Mouse (Mus musculus) myocyte (in vitro differentiated cells): ENCODE measurements around the gene Sar1a. TPM values are rescaled to one million over a fixed set of nuclear protein-coding genes. Genes with fewer than 3 reads are reported as not detected.

Experiments used
- H3K27me3 ChIP-seq: one replicate; pipeline ENCODE4 v1.6.1; 2011; ENCODE audit not compliant: control insufficient read depth, insufficient read depth, insufficient read length
- H3K36me3 ChIP-seq: one replicate; pipeline ENCODE4 v1.6.1; 2011; ENCODE audit not compliant: control insufficient read depth, insufficient read depth
- H3K4me2 ChIP-seq: one replicate; pipeline ENCODE4 v1.6.1; 2011; ENCODE audit warnings: low read depth, control low read depth
- H3K4me3 ChIP-seq: one replicate; pipeline ENCODE4 v1.5.1; 2011; ENCODE audit warnings: mild to moderate bottlenecking, control low read depth, moderate library complexity
- H3K79me2 ChIP-seq: one replicate; pipeline ENCODE4 v1.6.1; 2011; ENCODE audit not compliant: control insufficient read depth, insufficient read depth
- H3ac ChIP-seq: one replicate; pipeline ENCODE4 v1.6.1; 2011; ENCODE audit not compliant: control insufficient read depth, insufficient read length
- CEBPB ChIP-seq: IDR thresholded peaks from 2 replicates; pipeline ENCODE4 v1.6.1; 2011; ENCODE audit warnings: mild to moderate bottlenecking, moderate library complexity; ENCODE audit not compliant: poor library complexity, insufficient read depth, severe bottlenecking
- E2F4 ChIP-seq: IDR thresholded peaks from one replicate; pipeline ENCODE4 v1.6.1; 2011; ENCODE audit warnings: mild to moderate bottlenecking, control low read depth, moderate library complexity; ENCODE audit not compliant: insufficient read depth
- MAX ChIP-seq: IDR thresholded peaks from one replicate; pipeline ENCODE4 v1.6.1; 2011; ENCODE audit warnings: low read depth, mild to moderate bottlenecking, control low read depth
- MYOD1 ChIP-seq, 3 experiments: IDR thresholded peaks; one replicate each; pipeline ENCODE4 v1.6.1; 2011; ENCODE audit warnings: control low read depth in 2 of 3, low read depth in 2 of 3, mild to moderate bottlenecking in 2 of 3, moderate library complexity in 1 of 3; ENCODE audit not compliant: insufficient read length in 2 of 3, control insufficient read depth in 1 of 3
- MYOG ChIP-seq, 3 experiments: IDR thresholded peaks; one replicate each; pipeline ENCODE4 v1.6.1; 2011; ENCODE audit warnings: control low read depth in 2 of 3, low read depth in 2 of 3, mild to moderate bottlenecking in 2 of 3; ENCODE audit not compliant: insufficient read length in 2 of 3, control insufficient read depth in 1 of 3, insufficient read depth in 1 of 3
- POLR2A ChIP-seq: IDR thresholded peaks from one replicate; pipeline ENCODE4 v1.6.1; 2011; ENCODE audit warnings: low read depth, mild to moderate bottlenecking, control low read depth, moderate library complexity; ENCODE audit not compliant: insufficient read length
- POLR2AphosphoS2 ChIP-seq: IDR thresholded peaks from one replicate; pipeline ENCODE4 v1.6.1; 2011; ENCODE audit warnings: low read depth, control low read depth; ENCODE audit not compliant: insufficient read length
- REST ChIP-seq: IDR thresholded peaks from one replicate; pipeline ENCODE4 v1.6.1; 2011; ENCODE audit warnings: mild to moderate bottlenecking, control low read depth, moderate library complexity; ENCODE audit not compliant: insufficient read depth, insufficient read length
- SRF ChIP-seq: IDR thresholded peaks from one replicate; pipeline ENCODE4 v1.6.1; 2011; ENCODE audit warnings: low read depth; ENCODE audit not compliant: control insufficient read depth, insufficient read length
- TCF12 ChIP-seq: IDR thresholded peaks from one replicate; pipeline ENCODE4 v1.6.1; 2011; ENCODE audit warnings: mild to moderate bottlenecking, control low read depth; ENCODE audit not compliant: poor library complexity, insufficient read depth, severe bottlenecking
- TCF3 ChIP-seq: IDR thresholded peaks from one replicate; pipeline ENCODE4 v1.6.1; 2011; ENCODE audit warnings: low read depth, control low read depth; ENCODE audit not compliant: insufficient read length
- USF1 ChIP-seq: IDR thresholded peaks from one replicate; pipeline ENCODE4 v1.6.1; 2011; ENCODE audit warnings: low read depth, mild to moderate bottlenecking, control low read depth, moderate library complexity
- polyA plus RNA-seq: library from polyadenylated mRNA; unstranded; fragments of >200 nt; fragmentation: generic; extraction: Trizol; gene quantifications from one replicate; pipeline ENCODE4 v1.2.1, GENCODE M21; 2012; ENCODE audit warnings: missing spikeins

The Sar1a gene
- polyA plus RNA-seq, 1 experiment: 142 TPM

DNA sequence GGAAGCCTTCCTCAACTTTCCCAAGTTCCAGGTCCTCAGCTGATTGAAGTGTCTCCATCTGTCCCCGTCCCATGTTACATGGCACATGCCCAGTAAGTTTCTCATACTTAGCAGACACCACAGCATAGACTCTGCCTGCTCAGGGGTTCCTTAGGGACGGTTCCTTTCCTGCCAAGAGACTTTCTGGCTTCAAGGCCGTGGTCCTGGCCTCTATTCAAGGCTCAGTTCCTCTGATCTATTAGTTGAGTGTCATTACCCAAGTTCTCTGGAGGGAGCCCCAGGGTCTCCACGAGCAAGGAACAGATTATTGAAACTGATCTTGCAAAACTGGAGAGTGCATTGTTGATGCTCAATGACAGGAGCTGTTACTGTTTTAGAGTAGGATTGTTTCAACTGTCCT, 24.6 kb downstream of the Sar1a start:
- Histone ChIP-seq H3K36me3 (no peaks in the 10 kb centered on the region), H3K4me2 (no peak overlapping the region), H3K4me3 (no peak overlapping the region), H3K27me3 (no peaks in the 10 kb centered on the region), H3K79me2 (no peaks in the 10 kb centered on the region), H3ac (no peak overlapping the region)
- TF ChIP-seq TCF3: no peak
- TF ChIP-seq MYOD1 (IDR thresholded peaks at IDR 0.05; ENCODE audit: control insufficient read depth in 1 of 3, insufficient read length in 2 of 3, low read depth in 2 of 3): no peak
- no peak for TF ChIP-seq POLR2AphosphoS2
- TF ChIP-seq SRF: no peak
- no peak for TF ChIP-seq REST
- no peak for TF ChIP-seq MAX
- no peak for TF ChIP-seq E2F4
- TF ChIP-seq MYOG (IDR thresholded peaks at IDR 0.05; ENCODE audit: control insufficient read depth in 1 of 3, insufficient read depth in 1 of 3, insufficient read length in 2 of 3, low read depth in 2 of 3): no peak
- TF ChIP-seq TCF12: no peak
- no peak for TF ChIP-seq USF1
- TF ChIP-seq CEBPB: no peak
- TF ChIP-seq POLR2A: no peak

DNA sequence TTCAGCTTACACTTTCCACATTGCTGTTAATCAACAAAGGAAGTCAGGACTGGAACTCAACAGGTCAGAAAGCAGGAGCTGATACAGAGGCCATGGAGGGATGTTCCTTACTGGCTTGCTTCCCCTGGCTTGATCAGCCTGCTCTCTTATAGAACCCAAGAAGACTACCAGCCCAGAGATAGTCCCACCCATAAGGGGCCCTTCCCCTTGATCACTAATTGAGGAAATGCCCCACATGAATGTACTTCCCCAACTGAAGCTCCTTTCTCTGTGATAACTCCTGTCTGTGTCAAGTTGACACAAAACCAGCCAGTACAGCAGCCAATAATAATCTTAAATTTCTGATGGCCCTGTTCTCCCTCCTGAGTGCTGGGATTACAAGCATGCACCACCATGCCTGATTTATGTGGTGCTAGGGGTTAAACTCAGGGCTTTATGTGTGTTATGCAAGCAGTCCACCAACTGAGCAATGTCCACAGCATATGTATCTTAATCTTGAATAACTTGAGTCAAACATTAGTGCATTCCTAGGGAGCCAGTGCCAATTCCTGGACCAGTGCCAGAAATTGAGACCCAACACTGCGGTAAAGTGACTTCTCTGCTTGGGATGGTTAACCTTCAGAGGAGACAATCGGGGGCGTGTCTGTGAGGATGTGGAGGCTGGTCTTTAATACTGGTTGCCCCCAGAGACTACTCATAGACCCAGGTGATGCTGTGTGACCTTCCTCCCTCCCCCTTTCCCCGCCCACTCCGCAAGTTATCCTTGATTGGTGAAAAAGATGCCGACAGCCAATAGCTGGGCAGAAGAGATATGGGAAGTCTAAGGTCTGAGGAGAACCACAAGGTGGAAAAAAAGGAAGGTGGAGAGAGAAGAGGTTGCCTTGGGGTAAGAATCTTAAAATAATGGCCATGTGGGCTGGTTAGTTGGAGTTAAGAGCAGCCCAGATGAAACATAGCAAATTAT, 26.6 kb downstream of the Sar1a start:
- no peak for TF ChIP-seq MAX
- TF ChIP-seq E2F4: no peak
- no peak for TF ChIP-seq MYOG (IDR thresholded peaks at IDR 0.05; ENCODE audit: control insufficient read depth in 1 of 3, insufficient read depth in 1 of 3, insufficient read length in 2 of 3, low read depth in 2 of 3)
- no peak for TF ChIP-seq TCF3
- no peak for TF ChIP-seq MYOD1 (IDR thresholded peaks at IDR 0.05; ENCODE audit: control insufficient read depth in 1 of 3, insufficient read length in 2 of 3, low read depth in 2 of 3)
- no peak for TF ChIP-seq TCF12
- TF ChIP-seq CEBPB: no peak
- no peak for TF ChIP-seq POLR2AphosphoS2
- TF ChIP-seq USF1: no peak
- no peak for TF ChIP-seq SRF
- no peak for TF ChIP-seq POLR2A
- TF ChIP-seq REST: no peak
- no peak overlapping the region for H3K4me3 ChIP-seq
- no peak overlapping the region for H3K4me2 ChIP-seq
- no peaks in the 10 kb centered on the region for H3K27me3 ChIP-seq
- no peaks in the 10 kb centered on the region for H3K79me2 ChIP-seq
- H3ac ChIP-seq: no peak overlapping the region
- H3K36me3 ChIP-seq: no peaks in the 10 kb centered on the region

DNA sequence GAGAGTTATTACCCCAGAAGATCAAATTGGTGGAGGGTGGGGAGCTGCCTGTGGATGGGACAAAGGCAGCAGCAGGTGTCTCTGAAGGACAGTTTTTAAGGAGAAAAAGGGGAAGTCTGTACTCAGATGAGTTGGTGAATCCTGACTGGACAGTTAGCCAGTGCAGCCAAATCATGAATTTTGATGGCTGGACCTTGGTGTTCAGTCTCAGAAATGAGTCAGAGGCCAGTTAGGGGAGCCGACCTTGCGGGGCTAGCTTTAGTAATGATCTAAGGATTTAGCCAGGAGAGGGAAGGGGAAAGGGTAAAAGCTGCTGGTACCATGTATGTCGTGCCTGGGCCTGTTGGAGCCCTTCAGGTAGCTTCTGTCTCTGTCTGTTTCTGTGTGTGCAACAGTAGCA, 33.5 kb downstream of the Sar1a start:
- no peaks in the 10 kb centered on the region for H3K27me3 ChIP-seq
- no peak overlapping the region for H3K4me3 ChIP-seq
- TF ChIP-seq TCF3: no peak
- no peaks in the 10 kb centered on the region for H3K36me3 ChIP-seq
- no peak overlapping the region for H3K4me2 ChIP-seq
- no peak overlapping the region for H3ac ChIP-seq
- H3K79me2 ChIP-seq: no peaks in the 10 kb centered on the region

DNA sequence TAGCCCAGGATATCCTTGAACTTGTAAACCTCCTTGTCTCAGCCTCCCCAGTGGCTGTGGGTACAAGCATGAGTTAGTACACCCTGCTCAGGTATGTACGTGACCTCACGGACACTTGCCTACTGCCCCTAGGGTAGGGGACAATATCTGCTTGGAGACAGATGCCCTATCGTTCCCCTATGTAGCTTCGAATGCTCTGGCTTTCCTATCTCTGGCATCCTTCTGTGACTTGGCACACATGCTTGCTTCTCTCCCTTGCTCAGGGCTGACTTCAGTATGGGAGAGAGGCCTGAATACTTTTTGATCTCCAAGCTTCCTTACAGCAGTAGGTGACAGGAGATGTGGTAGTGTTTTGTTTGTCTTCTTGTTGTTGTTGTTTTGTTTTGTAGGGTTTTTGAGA, 34.0 kb downstream of the Sar1a start:
- Histone ChIP-seq H3K79me2 (no peaks in the 10 kb centered on the region), H3K36me3 (no peaks in the 10 kb centered on the region), H3K4me2 (no peak overlapping the region), H3ac (no peak overlapping the region), H3K27me3 (no peaks in the 10 kb centered on the region), H3K4me3 (no peak overlapping the region)
- no peak for TF ChIP-seq SRF
- no peak for TF ChIP-seq REST
- TF ChIP-seq TCF3: no peak
- no peak for TF ChIP-seq MAX
- no peak for TF ChIP-seq MYOD1 (IDR thresholded peaks at IDR 0.05; ENCODE audit: control insufficient read depth in 1 of 3, insufficient read length in 2 of 3, low read depth in 2 of 3)
- no peak for TF ChIP-seq CEBPB
- no peak for TF ChIP-seq USF1
- no peak for TF ChIP-seq POLR2AphosphoS2
- TF ChIP-seq POLR2A: no peak
- TF ChIP-seq TCF12: no peak
